Mouse (Mus musculus): Measurements from ENCODE around the gene Aqp5.

Aqp5 gene

DNA sequence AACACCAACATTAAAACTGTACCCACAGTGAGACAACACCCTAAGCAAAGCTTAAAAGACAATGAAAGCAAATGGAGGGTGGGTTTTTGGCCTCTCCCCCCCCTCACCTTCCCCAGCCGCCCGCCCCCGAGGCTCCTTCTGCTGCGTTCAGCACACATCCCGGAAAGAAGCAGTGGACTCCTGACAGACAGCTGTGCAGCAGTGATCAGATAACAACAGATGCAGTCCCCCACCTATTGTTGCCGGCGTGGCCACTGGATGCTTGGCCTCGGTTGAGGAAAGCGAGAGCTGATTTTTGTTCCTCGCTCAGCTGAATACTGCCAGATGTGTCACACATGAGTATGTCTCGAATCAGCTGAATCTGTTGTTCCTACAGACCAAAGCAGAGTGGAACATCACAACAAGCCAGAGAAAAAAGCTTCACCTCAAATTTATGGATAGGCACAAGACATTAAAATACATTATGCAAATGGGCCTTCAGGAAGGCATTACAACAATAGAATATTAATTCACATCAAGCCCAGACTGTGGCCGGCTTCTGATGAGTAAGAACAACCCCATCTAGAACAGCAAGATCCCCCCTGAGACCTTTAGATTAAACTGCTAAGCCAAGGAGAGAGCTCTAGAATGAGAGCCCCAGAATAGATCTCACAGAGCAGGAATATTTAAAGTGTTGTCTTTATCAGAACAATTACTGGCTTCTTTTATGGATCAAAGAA lies 47.0 kb downstream of the Aqp5 start:
- no peak for DNase-seq (ENCODE audit: low read depth, low spot score)

DNA sequence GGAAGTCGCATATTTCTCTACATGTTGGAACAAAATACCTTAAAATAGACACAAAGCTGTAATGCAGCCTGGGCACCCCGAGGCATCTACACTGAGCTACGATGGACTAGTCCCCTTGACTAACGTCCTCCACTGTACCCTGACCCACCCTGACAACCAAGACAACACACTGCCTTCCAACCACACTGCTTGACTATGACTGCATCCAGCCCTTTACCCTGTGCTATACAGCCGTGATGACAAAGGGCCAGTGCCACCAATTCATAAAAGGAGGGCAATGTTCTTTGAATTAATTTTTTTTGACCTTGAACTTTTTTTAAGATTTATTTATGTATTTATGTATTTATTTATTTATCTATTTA lies 47.5 kb downstream of the Aqp5 start:
- DNase-seq (ENCODE audit: low read depth, low spot score) = no peak

- DNase-seq (ENCODE audit: low read depth, low spot score) = no peak
Measured at GRCm38 (mm10) chr15:99642622-99643021, 52.0 kb downstream of the Aqp5 start.

- DNase-seq (ENCODE audit: low read depth, low spot score) = no peak
Measured at GRCm38 (mm10) chr15:99643832-99644231, 53.2 kb downstream of the Aqp5 start.

All from brain, adult 2 months (tissue).